Mouse (Mus musculus) hindbrain, embryonic 16.5 days (tissue): ENCODE results near the gene Epn1. TPM values are rescaled to one million over a fixed set of nuclear protein-coding genes. Genes with fewer than 3 reads are reported as not detected.

ENCODE experiments used
- ATAC-seq: fragments of 200-750 bp; cut with Nextera tagmentation; 2 replicates; pipeline ENCODE4 v1.8.0; 2017; ENCODE audit warnings: moderate TSS enrichment, moderate library complexity
- H3K27ac ChIP-seq: fragments of 300-500 bp; sonication (generic); 2 replicates; pipeline ENCODE4 v1.5.1; 2014; ENCODE audit warnings: low read depth, mild to moderate bottlenecking, control low read depth, low read length, moderate library complexity
- H3K27me3 ChIP-seq: fragments of 300-500 bp; sonication (generic); replicated peaks from 2 replicates; pipeline ENCODE4 v1.6.1; 2014; ENCODE audit warnings: low read length; ENCODE audit not compliant: control insufficient read depth, insufficient read depth
- H3K36me3 ChIP-seq: fragments of 300-500 bp; sonication (generic); 2 replicates; pipeline ENCODE4 v1.6.1; 2014; ENCODE audit warnings: mild to moderate bottlenecking, low read length, moderate library complexity, mixed read lengths; ENCODE audit not compliant: control insufficient read depth, insufficient read depth
- H3K4me1 ChIP-seq: fragments of 300-500 bp; sonication (generic); 2 replicates; pipeline ENCODE4 v1.6.1; 2014; ENCODE audit warnings: low read depth, low read length; ENCODE audit not compliant: control insufficient read depth, insufficient read depth
- H3K4me2 ChIP-seq: fragments of 300-500 bp; sonication (generic); 2 replicates; pipeline ENCODE4 v1.6.1; 2014; ENCODE audit warnings: mild to moderate bottlenecking, low read length, control low read depth, moderate library complexity
- H3K4me3 ChIP-seq: fragments of 300-500 bp; sonication (generic); 2 replicates; pipeline ENCODE4 v1.5.1; 2014; ENCODE audit warnings: mild to moderate bottlenecking, low read length, control low read depth, moderate library complexity
- H3K9ac ChIP-seq: fragments of 300-500 bp; sonication (generic); 2 replicates; pipeline ENCODE4 v1.6.1; 2014; ENCODE audit warnings: low read depth, mild to moderate bottlenecking, control low read depth, low read length, moderate library complexity
- H3K9me3 ChIP-seq: fragments of 300-500 bp; sonication (generic); 2 replicates; pipeline ENCODE4 v1.6.1; 2014; ENCODE audit warnings: mild to moderate bottlenecking, low read length, moderate library complexity; ENCODE audit not compliant: control insufficient read depth
- WGBS: fragments of 180-500 bp; shearing (Covaris S2); extraction: QIAGEN DNeasy Blood & Tissue Kit; methylation state at CpG from one replicate; pipeline ENCODE4 v1.1.7; 2014; 5-methylcytosine and 5-hydroxymethylcytosine counted together
- polyA plus RNA-seq: library from polyadenylated mRNA; unstranded; fragments of >200 nt; fragmentation: Nextera tagmentation; extraction: Ambion mirVana; gene quantifications from 2 replicates; pipeline ENCODE4 v1.2.1, GENCODE M21; 2015

Epn1 gene
- polyA plus RNA-seq, 1 experiment from 2014 or later, result 115 TPM

- H3K4me3 ChIP-seq, result no peak overlapping the region
- H3K27me3 ChIP-seq, result no peaks in the 10 kb centered on the region
- no peak for ATAC-seq
- H3K9me3 ChIP-seq, result no peaks in the 10 kb centered on the region
- H3K4me1 ChIP-seq, result no peaks in the 10 kb centered on the region
- no peak overlapping the region for H3K27ac ChIP-seq
- H3K9ac ChIP-seq, result no peak overlapping the region
- WGBS, result 96% methylated on average over 5 of the region's 5 CpGs
- peaks cover 34% of the 10 kb centered on the region for H3K36me3 ChIP-seq
- no peak overlapping the region for H3K4me2 ChIP-seq
Observed at GRCm38 (mm10) chr7:5098769-5099168, 18.7 kb downstream of the Epn1 start.

- H3K9ac ChIP-seq, result no peak overlapping the region
- no peaks in the 10 kb centered on the region for H3K4me1 ChIP-seq
- no peak overlapping the region for H3K4me2 ChIP-seq
- no peak overlapping the region for H3K4me3 ChIP-seq
- no peak overlapping the region for H3K27ac ChIP-seq
- peaks cover 28% of the 10 kb centered on the region for H3K36me3 ChIP-seq
- H3K27me3 ChIP-seq, result no peaks in the 10 kb centered on the region
- 88% methylated on average over 3 of the region's 3 CpGs for WGBS
- H3K9me3 ChIP-seq, result no peaks in the 10 kb centered on the region
- no peak for ATAC-seq
Observed at GRCm38 (mm10) chr7:5099796-5100195, 19.8 kb downstream of the Epn1 start.

DNA sequence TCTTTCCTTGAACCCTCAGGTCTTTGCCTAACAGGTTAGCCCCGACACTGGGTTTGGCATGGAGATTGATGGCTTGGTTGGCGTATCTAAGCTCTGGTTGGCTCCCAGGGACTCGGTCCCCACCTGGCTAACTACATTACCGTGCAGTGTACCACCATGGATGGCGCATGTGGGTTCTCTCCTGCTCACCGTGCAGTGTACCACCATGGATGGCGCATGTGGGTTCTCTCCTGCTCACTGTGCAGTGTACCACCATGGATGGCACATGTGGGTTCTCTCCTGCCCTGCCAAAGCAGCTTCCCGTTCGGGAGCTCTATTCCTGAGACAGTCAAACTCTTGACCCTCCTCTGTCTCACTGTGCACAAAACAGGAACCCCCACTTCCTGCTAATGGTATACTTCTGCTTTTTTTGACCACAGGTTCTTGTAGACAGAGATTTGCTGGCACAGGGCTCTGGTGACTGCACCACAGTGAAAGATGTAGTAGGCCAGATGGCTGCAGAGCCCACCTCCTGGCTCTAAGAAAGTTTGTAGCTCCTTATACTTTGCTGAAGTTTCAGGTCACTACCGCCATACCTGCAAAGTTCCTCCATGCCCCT is 21.1 kb downstream of the Epn1 start:
- H3K9me3 ChIP-seq, result no peaks in the 10 kb centered on the region
- no peaks in the 10 kb centered on the region for H3K27me3 ChIP-seq
- WGBS, result 91% methylated on average over 10 of the region's 10 CpGs
- H3K4me3 ChIP-seq, result no peak overlapping the region
- no peak; the same call in 1 of the 2 replicates for ATAC-seq
- peaks cover 15% of the 10 kb centered on the region for H3K36me3 ChIP-seq
- no peaks in the 10 kb centered on the region for H3K4me1 ChIP-seq
- no peak overlapping the region for H3K9ac ChIP-seq
- H3K27ac ChIP-seq, result no peak overlapping the region
- no peak overlapping the region for H3K4me2 ChIP-seq

- Histone ChIP-seq H3K9ac (no peak overlapping the region), H3K4me3 (no peak overlapping the region), H3K9me3 (no peaks in the 10 kb centered on the region), H3K4me2 (no peak overlapping the region), H3K27me3 (no peaks in the 10 kb centered on the region), H3K36me3 (peaks cover 6% of the 10 kb centered on the region; the same call in 1 of the 2 replicates), H3K27ac (no peak overlapping the region), H3K4me1 (no peaks in the 10 kb centered on the region)
- WGBS, result 90% methylated on average over 2 of the region's 2 CpGs
- no peak for ATAC-seq
Observed at GRCm38 (mm10) chr7:5102564-5102963, 22.5 kb downstream of the Epn1 start.

- no peak overlapping the region for H3K4me2 ChIP-seq
- 84% methylated on average over 4 of the region's 4 CpGs for WGBS
- no peaks in the 10 kb centered on the region for H3K27me3 ChIP-seq
- H3K36me3 ChIP-seq, result no peaks in the 10 kb centered on the region
- H3K4me3 ChIP-seq, result no peak overlapping the region
- H3K27ac ChIP-seq, result no peak overlapping the region
- no peak overlapping the region for H3K9ac ChIP-seq
- ATAC-seq, result no peak
- H3K4me1 ChIP-seq, result no peaks in the 10 kb centered on the region
- H3K9me3 ChIP-seq, result no peaks in the 10 kb centered on the region
Observed at GRCm38 (mm10) chr7:5108272-5108671, 28.2 kb downstream of the Epn1 start.

GRCm38 (mm10) chr7:5109301-5109700 is 29.3 kb downstream of the Epn1 start:
- no peaks in the 10 kb centered on the region for H3K27me3 ChIP-seq
- no peak for ATAC-seq

GRCm38 (mm10) chr7:5112701-5113100 is 32.7 kb downstream of the Epn1 start:
- Histone ChIP-seq H3K4me2 (no peak overlapping the region), H3K27ac (no peak overlapping the region), H3K9ac (no peak overlapping the region), H3K4me1 (no peaks in the 10 kb centered on the region), H3K9me3 (no peaks in the 10 kb centered on the region), H3K36me3 (no peaks in the 10 kb centered on the region), H3K27me3 (no peaks in the 10 kb centered on the region), H3K4me3 (no peak overlapping the region)
- no peak for ATAC-seq
- WGBS, result 44% methylated on average over 3 of the region's 3 CpGs

More at GRCm38 (mm10) chr7:5109301-5109700, 29.3 kb downstream of the Epn1 start:
- H3K27ac ChIP-seq, result no peak overlapping the region
- H3K9ac ChIP-seq, result no peak overlapping the region
- no peaks in the 10 kb centered on the region for H3K9me3 ChIP-seq
- 83% methylated on average over 8 of the region's 8 CpGs for WGBS
- H3K4me1 ChIP-seq, result no peaks in the 10 kb centered on the region
- no peak overlapping the region for H3K4me3 ChIP-seq
- H3K4me2 ChIP-seq, result no peak overlapping the region
- H3K36me3 ChIP-seq, result no peaks in the 10 kb centered on the region

- Histone ChIP-seq H3K36me3 (no peaks in the 10 kb centered on the region), H3K27me3 (no peaks in the 10 kb centered on the region), H3K4me3 (no peak within 1 kb of the TSS), H3K9me3 (no peaks in the 10 kb centered on the region), H3K4me1 (no peaks in the 10 kb centered on the region), H3K4me2 (no peak within 1 kb of the TSS), H3K27ac (no peak within 1 kb of the TSS), H3K9ac (no peak within 1 kb of the TSS)
- 88% methylated on average over 3 of the region's 3 CpGs for WGBS
- no peak for ATAC-seq
Observed at GRCm38 (mm10) chr7:5116850-5117249, 36.8 kb downstream of the Epn1 start, which contains the start of gene Rfpl4. Rfpl4 (minus strand) TSS chr7:5116950.

- no peak overlapping the region for H3K4me3 ChIP-seq
- H3K36me3 ChIP-seq, result no peaks in the 10 kb centered on the region
- no peak overlapping the region for H3K27ac ChIP-seq
- H3K27me3 ChIP-seq, result no peaks in the 10 kb centered on the region
- H3K4me2 ChIP-seq, result no peak overlapping the region
- 94% methylated on average over 8 of the region's 8 CpGs for WGBS
- H3K9me3 ChIP-seq, result no peaks in the 10 kb centered on the region
- no peak for ATAC-seq
- no peaks in the 10 kb centered on the region for H3K4me1 ChIP-seq
- no peak overlapping the region for H3K9ac ChIP-seq
Observed at GRCm38 (mm10) chr7:5125078-5125477, 45.0 kb downstream of the Epn1 start.
